Mouse (Mus musculus): ENCODE data around the gene Smim4. TPM values are rescaled to one million over a fixed set of nuclear protein-coding genes. Genes with fewer than 3 reads are reported as not detected.
A peak's percentile ranks its signal among the peaks of the same experiment; 100 is the strongest.

Smim4 gene
- polyA plus RNA-seq (2015; fragmentation: Nextera tagmentation; extraction: Ambion mirVana) = 71.6 and 73.4 TPM in 2 replicates

DNA sequence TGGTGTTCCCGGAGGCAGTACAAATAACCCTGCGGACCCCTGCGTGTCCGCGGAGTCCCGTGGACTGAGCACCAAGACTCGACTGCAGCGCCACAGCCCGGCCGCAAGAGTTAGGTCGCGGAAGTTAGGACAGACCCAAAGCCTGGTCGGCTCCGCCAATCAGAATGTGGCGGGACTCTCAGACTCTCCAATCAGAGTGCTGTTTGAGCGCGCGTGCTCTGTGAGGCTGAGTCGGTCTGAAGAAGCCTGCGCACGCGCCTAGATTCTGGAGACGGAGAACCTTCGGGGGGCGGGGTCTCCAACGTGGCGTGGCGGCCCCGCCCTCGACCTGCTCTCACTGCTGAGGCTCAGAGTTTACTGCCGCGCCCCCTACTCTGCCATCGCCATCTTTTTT lies at the start of gene Smim4:
TSS of gene Smim4 (minus strand) at position 131 of the 394 bp plus-strand sequence.
- Histone ChIP-seq H3K4me3 (replicated peaks) (peak within 1 kb of the TSS; percentile 66), H3K27me3 (replicated peaks) (no peaks in the 10 kb centered on the region), H3K4me1 (peaks cover 71% of the 10 kb centered on the region), H3K27ac (replicated peaks) (peak within 1 kb of the TSS; percentile 90), H3K36me3 (0 out of 2 replicates have a peak, but pooled peaks cover 2% of the 10 kb centered on the region), H3K4me2 (peak within 1 kb of the TSS; percentile 76), H3K9me3 (replicated peaks) (no peaks in the 10 kb centered on the region), H3K9ac (replicated peaks) (peak within 1 kb of the TSS; percentile 77)
- under 1% methylated on average over 33 of the region's 33 CpGs for WGBS
- peak; percentile 95 for ATAC-seq (ENCODE audit: low FRiP score)

DNA sequence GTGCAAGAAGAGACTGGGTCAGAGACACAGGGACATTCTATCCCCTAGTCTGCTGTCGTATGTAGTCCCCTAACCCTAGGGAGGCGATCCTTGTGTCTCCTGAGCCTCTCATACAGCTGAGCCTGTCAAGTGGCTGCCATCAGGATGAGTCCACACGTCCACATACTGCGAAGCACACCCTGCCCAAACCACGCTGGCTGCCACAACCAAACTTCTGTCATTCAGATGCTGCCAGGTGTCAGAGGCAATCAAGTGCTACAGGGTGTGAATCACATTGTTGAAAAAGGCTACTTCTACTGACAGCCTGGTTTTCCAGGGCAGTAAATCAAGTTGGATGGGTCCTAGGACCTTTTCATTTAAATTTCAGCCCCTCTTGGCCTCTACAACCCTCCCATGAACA lies 49.0 kb upstream of the Smim4 start:
- Histone ChIP-seq H3K9me3 (replicated peaks) (no peaks in the 10 kb centered on the region), H3K9ac (replicated peaks) (no peak overlapping the region), H3K27ac (replicated peaks) (no peak overlapping the region), H3K4me1 (no peaks in the 10 kb centered on the region), H3K4me3 (replicated peaks) (no peak overlapping the region), H3K27me3 (replicated peaks) (no peaks in the 10 kb centered on the region), H3K4me2 (no peak overlapping the region), H3K36me3 (peaks cover 97% of the 10 kb centered on the region)
- ATAC-seq (ENCODE audit: low FRiP score) = no peak
- whole genome bisulfite sequencing = 89% methylated on average over 5 of the region's 5 CpGs

DNA sequence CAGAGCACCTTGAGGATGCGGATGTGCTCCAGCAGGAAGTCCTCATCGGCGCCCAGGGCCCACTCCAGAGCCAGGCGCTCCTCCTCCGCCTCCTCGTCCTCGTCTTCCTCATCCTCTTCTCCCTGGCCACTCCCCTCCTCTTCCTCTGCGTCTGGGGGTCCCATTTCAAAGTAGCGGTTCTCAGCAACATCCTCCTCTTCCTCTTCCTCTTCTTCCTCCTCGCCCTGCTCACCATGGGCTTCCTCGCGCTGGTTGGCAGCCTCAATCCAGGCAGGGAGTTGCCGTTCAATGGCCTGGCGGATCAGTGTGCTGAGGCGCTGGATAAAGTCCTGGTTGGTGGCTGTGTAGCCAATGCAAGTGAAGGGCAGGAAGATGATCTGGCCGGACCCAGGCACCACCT lies 48.5 kb upstream of the Smim4 start:
- peaks cover 97% of the 10 kb centered on the region for H3K36me3 ChIP-seq
- no peaks in the 10 kb centered on the region for H3K9me3 ChIP-seq (replicated peaks)
- no peak for ATAC-seq (ENCODE audit: low FRiP score)
- no peak overlapping the region for H3K9ac ChIP-seq (replicated peaks)
- no peaks in the 10 kb centered on the region for H3K4me1 ChIP-seq
- WGBS = 92% methylated on average over 16 of the region's 16 CpGs
- H3K4me2 ChIP-seq = no peak overlapping the region
- H3K27me3 ChIP-seq (replicated peaks) = no peaks in the 10 kb centered on the region
- no peak overlapping the region for H3K27ac ChIP-seq (replicated peaks)
- H3K4me3 ChIP-seq (replicated peaks) = no peak overlapping the region

DNA sequence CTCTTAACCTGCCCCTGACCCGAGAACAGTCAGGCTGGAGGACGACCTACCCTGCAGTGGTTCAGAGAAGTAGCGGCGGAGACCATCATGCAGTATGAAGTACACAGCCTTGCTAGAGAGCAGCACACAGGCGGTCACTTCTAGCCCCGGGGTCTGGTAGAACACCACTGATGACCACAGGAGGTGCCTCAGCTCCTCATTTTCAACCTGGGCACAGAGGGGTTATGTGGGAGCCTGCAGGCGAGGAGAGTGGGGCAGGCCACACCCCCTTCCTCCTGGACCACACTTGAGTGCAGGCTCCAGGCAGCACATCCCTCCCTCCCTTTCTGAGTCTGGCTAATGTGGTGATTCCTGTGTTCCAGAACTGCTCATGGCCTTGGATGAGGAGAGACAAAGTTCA lies 44.8 kb upstream of the Smim4 start:
- WGBS = 85% methylated on average over 7 of the region's 7 CpGs
- no peak for ATAC-seq (ENCODE audit: low FRiP score)
- Histone ChIP-seq H3K27ac (replicated peaks) (no peak overlapping the region), H3K4me2 (no peak overlapping the region), H3K9ac (replicated peaks) (no peak overlapping the region), H3K4me3 (replicated peaks) (no peak overlapping the region), H3K36me3 (peaks cover 81% of the 10 kb centered on the region), H3K27me3 (replicated peaks) (no peaks in the 10 kb centered on the region), H3K9me3 (replicated peaks) (no peaks in the 10 kb centered on the region), H3K4me1 (0 out of 2 replicates have a peak, but pooled peaks cover 2% of the 10 kb centered on the region)

DNA sequence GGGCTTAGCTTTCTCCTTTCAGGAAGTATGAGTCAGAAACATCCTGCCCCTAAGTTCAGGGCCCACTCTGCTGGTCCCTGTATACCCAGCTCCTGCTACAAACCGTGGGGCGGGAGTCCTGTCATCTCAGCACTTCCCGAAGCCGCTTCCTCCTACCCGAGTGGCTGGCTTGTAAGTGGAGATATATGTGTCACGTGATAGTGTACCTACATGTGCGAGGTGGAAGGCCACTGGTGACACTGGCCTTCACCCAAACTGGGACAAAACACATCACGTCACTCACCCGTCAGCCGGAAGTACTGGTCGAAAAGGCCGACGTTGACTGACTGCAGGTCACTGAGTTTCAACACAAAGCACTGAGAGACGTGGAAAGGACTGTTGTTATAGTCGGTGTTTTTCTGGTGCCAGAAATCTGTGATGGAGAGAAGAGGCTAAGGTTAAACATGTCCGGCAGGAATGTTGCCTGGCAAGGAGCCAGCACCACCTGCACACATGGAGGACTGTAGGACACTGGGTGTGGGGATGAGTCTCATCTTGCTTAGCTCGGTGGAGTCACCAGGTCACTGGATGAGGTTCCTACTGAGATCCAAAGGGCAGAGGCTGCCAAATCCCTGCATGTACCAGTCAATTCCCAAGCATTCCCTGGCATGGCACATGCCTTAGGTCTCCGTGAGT lies 44.2 kb upstream of the Smim4 start:
- 89% methylated on average over 18 of the region's 18 CpGs for WGBS

DNA sequence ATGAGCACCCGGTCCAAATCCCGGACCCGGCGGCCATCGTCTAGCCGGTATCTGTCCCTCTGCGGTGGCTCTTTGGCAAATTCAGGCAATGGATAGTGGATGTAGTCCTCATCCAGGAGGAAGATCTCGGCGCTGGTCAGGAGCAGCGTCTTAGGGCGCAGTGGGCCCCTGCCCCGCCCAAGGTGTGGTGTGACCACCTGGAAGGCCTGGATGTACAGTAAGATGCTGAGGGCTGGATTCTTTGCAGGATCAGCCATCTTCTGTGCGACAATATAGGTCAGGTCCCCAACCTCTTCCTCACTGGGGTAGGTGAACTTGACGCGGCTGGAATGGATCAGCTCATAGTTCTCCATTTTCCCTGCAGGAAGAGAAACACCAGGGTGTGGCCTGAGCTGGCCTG lies 43.1 kb upstream of the Smim4 start:
- H3K27ac ChIP-seq (replicated peaks) = no peak overlapping the region

More for the DNA sequence above, 44.2 kb upstream of the Smim4 start:
- Histone ChIP-seq H3K27me3 (replicated peaks) (no peaks in the 10 kb centered on the region), H3K4me2 (no peak overlapping the region), H3K27ac (replicated peaks) (no peak overlapping the region), H3K9me3 (replicated peaks) (no peaks in the 10 kb centered on the region), H3K4me3 (replicated peaks) (no peak overlapping the region), H3K4me1 (0 out of 2 replicates have a peak, but pooled peaks cover 5% of the 10 kb centered on the region), H3K36me3 (peaks cover 77% of the 10 kb centered on the region), H3K9ac (replicated peaks) (no peak overlapping the region)
- no peak for ATAC-seq (ENCODE audit: low FRiP score)

DNA sequence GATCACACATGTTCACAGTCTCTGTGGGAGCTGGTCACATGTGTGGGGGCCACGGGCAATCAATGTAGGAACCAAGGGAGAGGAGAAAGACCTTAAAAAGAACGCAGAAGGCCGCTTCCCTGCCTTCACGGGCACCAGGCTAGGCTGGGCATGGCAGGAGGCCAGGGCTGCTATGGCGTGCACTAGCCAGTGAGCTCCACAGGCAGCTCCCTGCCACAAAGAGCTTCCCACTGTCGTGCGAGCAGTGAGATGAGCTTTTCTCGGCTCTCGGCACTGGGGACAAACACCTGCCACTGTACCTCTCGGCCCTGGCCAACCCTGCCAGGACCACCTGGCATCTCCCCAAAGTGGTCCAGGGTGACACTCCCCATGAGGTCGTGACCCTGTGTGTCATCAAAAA lies 42.6 kb upstream of the Smim4 start:
- peaks cover 62% of the 10 kb centered on the region for H3K36me3 ChIP-seq
- H3K27ac ChIP-seq (replicated peaks) = no peak overlapping the region
- H3K9me3 ChIP-seq (replicated peaks) = no peaks in the 10 kb centered on the region
- 0 out of 2 replicates have a peak, but pooled peaks cover 5% of the 10 kb centered on the region for H3K4me1 ChIP-seq
- no peak for ATAC-seq (ENCODE audit: low FRiP score)
- no peak overlapping the region for H3K9ac ChIP-seq (replicated peaks)
- H3K27me3 ChIP-seq (replicated peaks) = no peaks in the 10 kb centered on the region
- 84% methylated on average over 11 of the region's 11 CpGs for WGBS
- H3K4me2 ChIP-seq = no peak overlapping the region
- no peak overlapping the region for H3K4me3 ChIP-seq (replicated peaks)

More for the DNA sequence above, 43.1 kb upstream of the Smim4 start:
- Histone ChIP-seq H3K9me3 (replicated peaks) (no peaks in the 10 kb centered on the region), H3K36me3 (peaks cover 66% of the 10 kb centered on the region), H3K4me1 (0 out of 2 replicates have a peak, but pooled peaks cover 5% of the 10 kb centered on the region), H3K4me2 (no peak overlapping the region), H3K9ac (replicated peaks) (no peak overlapping the region), H3K27me3 (replicated peaks) (no peaks in the 10 kb centered on the region), H3K4me3 (replicated peaks) (no peak overlapping the region)
- ATAC-seq (ENCODE audit: low FRiP score) = no peak
- whole genome bisulfite sequencing = 98% methylated on average over 15 of the region's 15 CpGs

DNA sequence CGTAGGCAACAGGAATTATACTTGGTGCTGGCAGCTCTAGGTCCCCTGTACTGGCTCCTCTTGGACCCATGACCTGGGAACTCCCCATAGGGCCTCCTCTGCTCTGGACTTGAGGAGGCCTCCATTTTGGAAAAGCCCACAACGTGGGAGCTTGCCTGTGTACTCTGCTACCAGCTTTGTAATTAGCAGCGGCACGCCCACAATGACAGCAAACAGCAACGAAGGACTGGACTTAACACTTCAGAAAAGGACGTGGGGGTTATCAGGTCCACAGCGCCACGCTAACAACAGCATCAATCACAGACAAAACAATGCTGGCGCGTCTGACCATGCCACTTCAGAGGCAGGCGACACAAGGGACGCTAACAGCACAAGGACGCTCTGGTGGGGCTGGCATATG lies 42.2 kb upstream of the Smim4 start:
- Histone ChIP-seq H3K9ac (replicated peaks) (no peak overlapping the region), H3K27me3 (replicated peaks) (no peaks in the 10 kb centered on the region), H3K36me3 (peaks cover 58% of the 10 kb centered on the region), H3K27ac (replicated peaks) (0 out of 2 replicates have a peak overlapping the region, but pooled peaks have one; percentile 18), H3K4me2 (no peak overlapping the region), H3K9me3 (replicated peaks) (no peaks in the 10 kb centered on the region), H3K4me3 (replicated peaks) (no peak overlapping the region), H3K4me1 (0 out of 2 replicates have a peak, but pooled peaks cover 5% of the 10 kb centered on the region)
- no peak for ATAC-seq (ENCODE audit: low FRiP score)
- 78% methylated on average over 13 of the region's 13 CpGs for WGBS

DNA sequence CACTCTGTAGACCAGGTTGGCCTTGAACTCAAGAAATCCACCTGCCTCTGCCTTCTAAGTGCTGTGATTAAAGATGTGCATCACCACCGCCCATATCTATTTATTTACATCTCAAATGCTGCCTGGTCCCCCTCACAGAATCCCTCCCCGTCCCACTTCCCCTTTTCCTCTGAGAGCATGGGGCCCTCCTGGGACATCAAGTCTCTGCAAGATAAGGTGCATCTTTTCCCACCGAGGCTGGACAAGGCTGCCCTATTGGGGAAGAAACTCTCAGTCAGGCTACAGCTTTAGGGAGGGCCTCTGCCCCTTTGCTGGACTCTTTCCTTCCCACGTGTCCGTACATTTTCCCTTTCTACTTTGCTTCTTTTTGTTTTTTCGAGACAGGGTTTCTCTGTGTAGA lies 40.8 kb upstream of the Smim4 start:
- Histone ChIP-seq H3K9me3 (replicated peaks) (no peaks in the 10 kb centered on the region), H3K9ac (replicated peaks) (no peak overlapping the region), H3K27ac (replicated peaks) (no peak overlapping the region), H3K27me3 (replicated peaks) (no peaks in the 10 kb centered on the region), H3K4me3 (replicated peaks) (no peak overlapping the region), H3K4me2 (no peak overlapping the region), H3K4me1 (0 out of 2 replicates have a peak, but pooled peaks cover 5% of the 10 kb centered on the region), H3K36me3 (peaks cover 43% of the 10 kb centered on the region)
- 84% methylated on average over 6 of the region's 6 CpGs for WGBS
- no peak for ATAC-seq (ENCODE audit: low FRiP score)

DNA sequence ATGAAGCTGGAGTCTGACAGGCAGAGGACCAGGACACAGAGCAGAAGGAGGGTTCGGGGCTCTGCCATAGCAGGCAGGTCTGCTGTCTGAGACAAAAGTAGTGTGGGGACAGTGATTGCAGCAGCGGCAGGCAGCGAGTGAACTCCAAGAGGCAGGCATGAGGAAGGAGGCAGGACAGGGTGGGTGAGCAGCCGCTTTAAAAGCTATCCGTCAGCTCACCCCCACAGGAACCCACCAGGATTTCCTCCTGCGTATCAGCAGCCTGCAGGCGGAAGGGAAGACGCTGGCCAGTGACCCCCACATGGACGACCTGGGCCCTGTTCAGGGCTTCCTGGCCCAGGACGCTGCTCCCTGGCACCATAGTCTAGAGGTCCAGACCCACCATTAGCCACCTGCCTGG lies 39.7 kb upstream of the Smim4 start, which contains the start of gene Stab1:
TSS of gene Stab1 (minus strand) at position 217 of the 400 bp plus-strand sequence.
- H3K27me3 ChIP-seq (replicated peaks) = no peaks in the 10 kb centered on the region
- ATAC-seq (ENCODE audit: low FRiP score) = no peak
- 0 out of 2 replicates have a peak within 1 kb of the TSS, but pooled peaks have one; percentile 28 for H3K27ac ChIP-seq (replicated peaks)
- peak within 1 kb of the TSS; percentile 9; the same call in 1 of the 2 replicates for H3K4me3 ChIP-seq (replicated peaks)
- H3K36me3 ChIP-seq = peaks cover 32% of the 10 kb centered on the region
- 58% methylated on average over 10 of the region's 10 CpGs for WGBS
- no peak within 1 kb of the TSS for H3K9ac ChIP-seq (replicated peaks)
- H3K9me3 ChIP-seq (replicated peaks) = no peaks in the 10 kb centered on the region
- H3K4me2 ChIP-seq = peak within 1 kb of the TSS; percentile 13; the same call in 1 of the 2 replicates
- 0 out of 2 replicates have a peak, but pooled peaks cover 5% of the 10 kb centered on the region for H3K4me1 ChIP-seq

DNA sequence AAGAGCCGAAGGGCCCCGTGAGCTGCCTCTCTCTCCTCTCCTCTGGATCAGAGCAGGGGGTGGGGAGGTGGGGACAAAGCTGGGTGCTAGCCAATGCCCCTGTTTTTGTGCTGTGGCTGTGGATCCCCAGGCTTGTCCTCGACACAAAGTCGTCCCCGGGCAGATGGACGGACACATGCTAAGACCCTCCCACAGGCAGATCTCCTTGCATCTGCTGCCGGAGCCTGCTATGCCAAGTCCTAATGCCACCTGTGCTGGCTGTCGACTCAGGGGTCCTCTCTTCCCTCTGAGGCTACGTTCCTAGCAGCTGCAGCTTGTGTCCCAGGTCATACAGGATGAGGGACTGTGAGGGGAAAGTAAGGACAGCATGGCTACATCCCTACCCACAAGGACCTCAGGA lies 38.1 kb upstream of the Smim4 start:
- H3K4me2 ChIP-seq = peak overlapping the region; percentile 13
- no peak overlapping the region for H3K27ac ChIP-seq (replicated peaks)
- H3K4me3 ChIP-seq (replicated peaks) = no peak overlapping the region
- no peaks in the 10 kb centered on the region for H3K9me3 ChIP-seq (replicated peaks)
- H3K9ac ChIP-seq (replicated peaks) = no peak overlapping the region
- H3K36me3 ChIP-seq = peaks cover 16% of the 10 kb centered on the region
- 53% methylated on average over 9 of the region's 9 CpGs for WGBS
- no peaks in the 10 kb centered on the region for H3K27me3 ChIP-seq (replicated peaks)
- ATAC-seq (ENCODE audit: low FRiP score) = no peak
- 0 out of 2 replicates have a peak, but pooled peaks cover 5% of the 10 kb centered on the region for H3K4me1 ChIP-seq
